Mouse (Mus musculus) c-Kit-positive CD71-positive TER-119-negative erythroid progenitor cells, embryonic 14.5 days (primary cell): ENCODE measurements around the gene Arg2.

Source experiments
- DNase-seq: peaks from one replicate; pipeline ENCODE4 v3.0.0-alpha.2; 2013; ENCODE audit warnings: low read depth

Gene Arg2

DNA sequence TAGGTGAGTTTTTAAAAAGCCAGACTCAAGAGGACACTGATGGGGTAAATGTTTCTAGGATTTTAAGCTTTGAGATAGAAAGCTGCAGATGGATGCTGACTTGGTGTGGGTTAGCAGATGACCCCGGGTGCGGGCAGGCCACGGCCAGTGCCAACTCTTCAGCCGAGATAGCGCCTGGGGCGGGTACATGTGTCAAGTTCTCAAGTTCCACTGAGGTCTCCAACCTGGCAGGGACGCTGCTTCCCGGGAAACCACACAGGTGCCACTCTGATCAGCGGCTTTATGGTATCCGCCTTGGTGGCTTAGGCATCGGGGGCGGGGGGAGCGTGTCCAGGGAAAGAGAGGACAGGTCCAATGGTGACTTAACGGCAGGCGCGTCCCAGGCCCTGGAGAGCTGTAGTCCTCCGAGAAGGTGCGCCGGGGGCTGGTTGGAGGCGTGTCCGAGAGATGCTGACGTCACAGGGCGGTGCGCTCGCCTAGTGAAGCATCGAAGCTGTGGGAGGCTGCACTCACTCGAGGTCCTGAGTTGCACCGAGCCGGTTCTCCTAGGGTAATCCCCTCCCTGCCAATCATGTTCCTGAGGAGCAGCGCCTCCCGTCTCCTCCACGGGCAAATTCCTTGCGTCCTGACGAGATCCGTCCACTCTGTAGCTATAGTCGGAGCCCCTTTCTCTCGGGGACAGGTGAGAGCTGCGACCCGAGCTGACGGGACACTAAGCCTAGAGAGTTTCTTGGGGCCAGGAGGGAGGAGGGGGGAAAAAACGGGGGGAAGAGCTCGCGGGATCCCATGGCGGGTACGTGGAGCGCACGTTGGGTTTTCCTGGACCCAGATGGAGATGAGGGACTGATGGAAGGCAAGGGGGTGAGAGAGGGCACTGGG lies at the start of gene Arg2:
Arg2 (plus strand) TSS at position 479 of the 879 bp plus-strand sequence.
- peak; percentile 56 for DNase-seq

DNA sequence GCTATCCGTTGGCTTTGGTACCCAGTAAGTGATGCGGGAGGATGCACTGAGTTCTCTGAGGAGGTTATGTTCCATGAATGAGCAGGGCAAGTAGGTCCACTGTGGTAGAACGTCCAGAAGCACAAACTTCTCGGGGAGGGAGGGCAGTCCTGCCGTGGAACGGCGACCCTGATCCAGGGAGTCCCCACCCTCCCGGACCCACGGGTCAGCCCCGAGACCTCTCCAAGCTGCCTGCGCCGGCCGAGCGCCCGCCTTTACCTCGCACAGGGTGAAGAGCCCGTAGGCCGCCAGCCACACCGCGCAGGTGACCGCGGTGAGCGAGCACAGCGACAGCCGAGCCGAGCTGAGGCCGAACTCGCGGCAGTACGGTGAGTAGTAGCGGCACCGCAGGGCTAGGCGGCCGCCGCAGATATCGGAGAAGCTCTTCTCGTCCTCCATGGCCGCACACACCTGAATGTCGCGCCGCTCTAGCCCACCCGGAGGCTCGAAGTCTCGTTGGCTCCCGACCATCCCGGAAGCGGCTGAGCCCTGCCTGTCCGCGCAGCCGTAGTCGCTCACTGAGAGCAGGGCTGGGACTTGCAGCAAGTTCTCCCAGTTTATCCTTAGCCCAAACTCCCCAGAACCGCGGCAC lies 41.3 kb upstream of the Arg2 start, which contains the start of gene Pigh:
Pigh (minus strand) TSS at position 470 of the 631 bp plus-strand sequence.
- DNase-seq, result peak; percentile 81

DNA sequence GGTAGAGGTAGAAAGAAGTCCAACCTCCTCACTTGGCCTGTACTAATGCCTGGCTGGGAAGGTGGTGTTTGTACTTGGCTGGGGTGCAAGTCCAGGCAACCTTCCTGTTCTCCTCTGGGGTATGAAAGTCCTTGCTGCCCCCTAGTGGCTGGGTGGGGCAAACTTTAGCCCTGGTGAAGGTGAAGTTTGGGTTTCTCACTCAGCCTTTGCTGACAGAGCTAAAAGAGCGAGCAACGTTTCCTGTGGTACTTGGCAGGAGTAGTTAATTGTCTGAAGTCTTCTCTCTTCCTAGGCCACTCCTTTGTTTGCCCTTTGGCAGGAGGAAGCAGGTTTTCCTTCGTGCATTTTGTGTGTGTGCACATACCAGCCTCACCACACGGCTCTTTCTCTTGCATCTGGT lies 38.0 kb upstream of the Arg2 start:
- peak; percentile 36 for DNase-seq

DNA sequence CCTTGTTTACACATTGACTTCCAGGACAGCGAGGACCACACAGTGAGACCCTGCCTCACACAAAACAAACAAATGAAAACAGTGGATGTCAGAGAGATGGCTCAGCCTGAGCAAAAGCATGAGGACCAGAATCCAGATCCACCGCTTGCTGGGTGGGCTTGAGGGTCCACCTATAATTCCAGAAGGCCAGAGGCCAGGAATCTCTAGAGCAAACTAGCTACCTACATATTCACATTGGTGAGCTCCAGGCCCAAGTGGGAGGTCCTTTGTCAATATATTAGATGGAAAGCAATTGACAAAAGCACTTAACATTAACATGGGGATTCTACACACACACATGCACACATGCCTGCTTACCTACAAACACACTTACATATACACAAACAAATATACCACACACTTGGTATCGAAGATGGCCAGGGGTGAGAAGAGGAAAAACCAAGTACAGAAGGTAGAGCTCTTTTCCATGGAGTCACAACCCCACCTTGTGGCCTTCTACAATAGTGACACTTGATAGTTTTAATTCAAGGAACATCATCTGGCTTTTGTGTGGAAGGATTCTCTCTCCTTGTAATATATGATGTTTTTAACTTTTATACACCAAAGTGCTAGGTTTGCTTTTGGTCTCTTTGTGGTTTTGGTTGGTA lies 33.3 kb upstream of the Arg2 start:
- peak; percentile 30 for DNase-seq

DNA sequence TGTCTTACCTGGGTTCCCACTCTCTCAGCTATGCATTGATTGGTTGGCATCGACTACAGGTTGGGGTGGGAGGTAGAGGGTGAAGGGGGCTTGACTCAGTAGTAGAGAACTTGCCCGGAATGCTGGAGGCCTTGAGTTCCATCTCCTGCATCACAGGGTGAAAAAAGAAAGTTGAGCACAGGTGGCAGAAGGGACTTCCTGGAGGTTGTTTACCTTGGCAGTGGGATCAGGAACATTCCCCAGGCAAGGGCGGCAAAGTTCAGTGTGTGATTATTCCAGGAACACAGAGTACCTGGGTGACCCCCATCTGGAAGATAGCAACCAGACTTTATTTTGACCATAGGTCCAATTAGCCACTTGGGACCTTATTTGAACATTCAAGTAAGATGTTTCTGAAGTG lies 26.8 kb upstream of the Arg2 start:
- DNase-seq, result no peak

DNA sequence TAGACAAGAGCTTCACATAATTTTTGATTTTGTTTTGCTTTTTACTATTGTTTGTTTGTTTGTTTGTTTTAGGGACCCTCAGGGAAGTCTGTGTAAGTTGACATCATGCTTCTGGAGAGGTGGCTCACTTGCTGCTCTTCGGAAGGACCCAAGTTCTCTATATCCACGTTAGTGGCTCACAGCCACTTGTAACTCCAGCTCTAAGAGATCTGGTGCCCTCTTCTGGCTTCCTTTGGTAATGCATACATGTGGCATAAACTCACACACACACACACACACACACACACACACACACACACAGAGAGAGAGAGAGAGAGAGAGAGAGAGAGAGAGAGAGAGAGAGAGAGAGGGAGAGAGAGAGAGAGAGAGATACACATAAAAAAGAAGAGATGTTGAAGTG lies 26.0 kb upstream of the Arg2 start:
- no peak for DNase-seq

DNA sequence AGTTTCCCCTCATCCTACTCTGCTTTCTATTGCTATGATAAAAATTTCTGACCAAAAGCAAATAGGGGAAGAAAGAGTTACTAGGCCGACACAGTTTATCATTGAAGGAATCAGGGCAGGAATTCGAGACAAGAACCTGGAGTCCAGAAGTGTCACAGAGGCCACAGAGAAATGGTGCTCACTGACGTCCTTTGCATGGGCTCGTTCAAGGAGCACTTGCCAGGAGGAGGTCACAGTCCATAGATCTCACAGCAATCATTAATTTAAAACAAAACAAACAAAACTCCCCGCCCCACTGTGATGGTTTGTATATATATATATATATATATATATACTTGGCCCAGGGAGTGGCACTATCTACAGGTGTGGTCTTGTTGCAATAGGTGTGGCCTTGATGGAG lies 25.3 kb upstream of the Arg2 start:
- DNase-seq, result no peak

DNA sequence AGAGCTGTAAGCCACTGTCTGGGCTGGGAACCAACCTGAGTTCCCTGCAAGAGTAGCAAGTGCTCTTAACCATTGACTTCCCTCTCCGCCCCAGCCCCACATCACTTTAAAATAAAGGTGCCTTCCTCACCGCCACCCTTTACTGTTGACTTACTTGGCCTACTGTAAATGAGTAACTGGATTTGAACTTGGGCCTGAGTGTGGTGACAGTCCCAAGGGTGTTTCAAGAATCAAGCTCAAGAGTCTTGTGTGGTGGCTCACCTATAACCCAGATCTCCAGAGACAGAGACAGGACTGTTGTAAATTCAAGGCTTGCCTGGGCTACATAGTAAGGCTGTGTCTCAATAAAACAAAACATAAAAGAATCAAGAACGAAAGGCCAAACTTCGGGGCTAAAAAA lies 11.6 kb upstream of the Arg2 start:
- DNase-seq, result no peak

DNA sequence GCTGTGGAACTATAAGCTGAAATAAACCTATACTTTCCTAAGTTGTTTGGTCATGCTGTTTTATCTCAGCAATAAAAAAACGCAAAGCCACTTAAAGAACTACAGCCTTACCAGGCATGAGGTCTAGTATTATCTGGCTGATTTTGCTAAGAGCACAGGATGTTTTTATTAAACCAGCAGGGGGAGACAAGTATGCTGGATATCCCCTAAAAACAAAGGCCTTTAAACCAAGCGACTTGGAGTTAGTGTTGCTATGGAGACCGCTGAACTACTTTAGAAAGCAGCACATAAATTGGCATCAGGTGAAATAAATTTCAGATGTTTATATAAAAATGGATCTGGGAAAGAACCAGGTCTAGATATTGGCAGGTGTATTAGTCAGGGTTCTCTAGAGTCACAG lies 7.8 kb upstream of the Arg2 start:
- peak; percentile 21 for DNase-seq

DNA sequence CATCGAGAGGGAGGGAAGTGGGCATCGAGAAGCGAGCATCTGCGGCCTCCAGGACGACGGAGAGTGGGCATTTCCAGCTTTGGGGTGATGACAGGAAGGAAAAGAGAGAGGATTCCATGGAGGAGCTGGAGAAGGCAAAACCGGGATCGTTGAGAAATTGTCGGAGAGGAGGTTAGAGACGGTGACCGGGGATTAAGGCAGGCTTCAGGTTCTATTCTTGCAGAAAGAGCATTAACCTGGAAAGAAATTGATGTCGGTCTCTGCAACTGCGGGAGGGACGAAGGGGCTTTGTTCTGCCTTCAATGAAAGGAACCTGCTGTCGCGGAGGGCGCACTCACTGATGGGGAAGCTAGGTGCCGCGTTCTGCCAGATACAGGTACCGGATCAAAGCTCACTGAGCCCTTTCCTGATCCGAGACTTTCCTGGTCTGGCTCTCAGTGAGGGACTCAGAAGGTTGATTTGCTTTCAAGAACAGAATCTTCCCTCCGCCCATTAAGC lies 650 bp downstream of the Arg2 start:
- no peak for DNase-seq

DNA sequence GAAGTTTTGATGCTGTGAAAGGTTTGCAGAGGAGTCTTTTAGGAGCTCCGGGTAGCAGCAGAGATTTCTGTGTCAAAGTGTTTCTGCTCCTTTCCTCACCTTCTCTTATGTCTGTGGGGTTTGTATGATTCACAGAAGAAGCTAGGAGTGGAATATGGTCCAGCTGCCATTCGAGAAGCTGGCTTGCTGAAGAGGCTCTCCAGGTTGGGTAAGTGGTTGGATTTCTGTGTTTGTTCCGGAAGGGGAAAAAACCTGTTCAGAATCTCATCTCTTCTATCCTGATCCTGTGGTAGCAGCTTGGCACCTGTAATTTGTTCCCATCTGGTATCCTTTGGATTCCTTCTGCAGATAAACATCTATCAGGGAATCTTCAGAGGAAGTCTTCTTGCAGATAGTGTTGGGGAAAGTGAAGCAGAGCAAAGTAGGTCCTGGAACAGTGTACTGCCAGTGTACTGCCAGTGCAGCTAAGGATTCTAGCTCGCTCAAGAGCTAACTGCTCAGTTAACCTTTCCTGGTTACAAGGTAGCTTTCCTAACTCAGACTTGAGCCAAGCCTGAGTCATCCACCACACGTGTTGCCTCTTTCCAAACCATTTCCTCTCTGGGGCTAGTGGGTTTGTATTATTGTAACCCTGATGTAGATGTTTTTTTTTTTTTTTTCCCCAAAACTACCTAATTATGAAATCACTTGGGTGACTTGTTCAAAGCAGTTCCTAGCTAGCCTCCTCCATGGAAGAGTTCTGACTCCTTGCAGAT lies 1.3 kb downstream of the Arg2 start:
- no peak for DNase-seq

DNA sequence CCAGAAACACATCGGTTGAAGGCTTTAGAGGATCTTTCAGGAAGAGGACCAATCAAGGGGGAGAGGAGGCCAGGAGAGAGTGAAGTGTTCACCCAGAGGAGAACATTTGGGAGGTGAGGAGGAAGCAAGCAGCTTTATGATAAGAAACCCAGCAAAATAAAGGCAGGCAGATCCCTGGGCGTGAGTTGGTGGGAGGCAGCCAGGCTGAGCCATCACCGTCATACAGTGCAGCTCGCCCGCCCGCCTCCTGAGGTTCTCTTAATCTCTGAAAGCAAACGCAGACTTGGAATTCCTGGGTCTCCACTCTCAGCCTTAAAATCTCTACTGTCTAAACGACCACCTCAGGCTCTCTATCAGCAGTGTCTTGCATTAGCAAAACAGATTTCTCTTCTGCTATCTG lies 4.1 kb downstream of the Arg2 start:
- no peak for DNase-seq

DNA sequence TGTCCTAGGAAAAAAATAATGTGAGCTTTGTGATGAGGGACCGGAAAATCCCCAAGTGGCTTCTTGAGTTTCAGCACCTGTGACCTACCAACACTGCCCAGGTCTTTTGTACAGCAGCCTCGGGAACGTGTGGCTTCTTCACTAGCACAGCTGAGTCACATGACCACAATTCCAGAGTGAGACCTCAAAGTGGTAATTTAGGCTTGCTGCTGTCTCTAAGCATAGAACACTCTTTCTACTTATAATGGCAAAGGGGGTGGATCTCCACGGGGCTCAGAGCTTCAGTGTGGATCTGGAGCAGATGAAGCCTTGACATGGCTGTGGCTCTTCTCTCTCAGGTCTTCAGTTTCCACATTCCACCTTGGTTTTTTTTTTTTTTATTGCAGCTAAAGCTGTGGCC lies 4.5 kb downstream of the Arg2 start:
- no peak for DNase-seq

DNA sequence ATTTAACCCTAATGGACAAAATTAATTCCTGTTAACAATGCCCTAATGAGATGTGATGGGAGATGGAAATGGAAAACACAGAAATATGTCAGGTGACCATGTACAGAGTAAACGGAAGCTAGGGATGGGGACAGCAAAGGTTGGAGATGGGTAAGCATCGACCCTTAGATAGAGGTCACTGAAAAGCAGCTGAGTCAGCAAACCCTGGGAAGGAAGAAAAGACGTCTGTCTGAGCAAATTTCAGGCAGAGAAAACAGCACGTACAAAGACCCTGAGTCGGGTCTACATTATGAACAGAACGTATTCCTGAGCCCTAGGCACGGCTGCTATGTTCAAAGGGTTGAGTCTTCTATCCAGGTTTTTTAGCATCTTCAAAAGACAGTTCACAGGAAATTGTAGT lies 6.4 kb downstream of the Arg2 start:
- no peak for DNase-seq

DNA sequence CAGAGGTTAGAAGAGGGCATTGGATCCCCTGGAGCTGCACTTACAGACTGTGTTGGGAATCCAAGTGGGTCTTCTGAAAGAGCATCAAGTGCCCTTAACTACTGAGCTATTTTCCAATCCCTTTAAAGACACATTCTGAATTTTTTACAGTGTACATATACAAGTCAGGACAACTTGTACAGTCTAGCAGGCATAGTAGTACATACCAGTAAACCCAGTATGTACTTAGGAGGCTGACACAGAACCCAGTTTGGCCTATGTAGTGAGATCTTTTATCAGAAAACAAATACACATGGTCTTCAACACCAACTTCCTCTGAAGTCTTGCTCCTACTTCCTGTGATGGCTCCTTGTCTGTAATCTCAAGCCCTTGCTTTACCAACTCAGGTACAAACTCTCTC lies 8.4 kb downstream of the Arg2 start:
- DNase-seq, result no peak

DNA sequence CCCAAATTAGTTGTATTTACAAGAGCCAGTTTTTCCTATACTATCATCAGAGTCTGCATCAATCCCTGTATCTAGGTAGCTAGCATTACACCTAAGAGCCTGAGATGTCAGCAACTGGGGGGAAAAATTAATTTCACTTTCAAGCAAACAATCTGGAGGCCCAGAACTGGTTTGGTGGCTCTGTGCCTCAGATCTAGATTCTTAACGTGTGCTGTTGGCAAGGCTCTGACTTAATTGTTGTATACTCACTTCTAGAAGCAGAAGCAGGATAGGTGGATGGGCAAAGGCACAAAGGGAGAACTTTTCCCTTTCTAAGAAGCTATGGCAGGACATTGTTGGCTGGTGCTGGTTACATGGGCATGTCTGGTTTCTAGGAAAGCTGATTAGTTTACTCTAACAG lies 8.8 kb downstream of the Arg2 start:
- no peak for DNase-seq

DNA sequence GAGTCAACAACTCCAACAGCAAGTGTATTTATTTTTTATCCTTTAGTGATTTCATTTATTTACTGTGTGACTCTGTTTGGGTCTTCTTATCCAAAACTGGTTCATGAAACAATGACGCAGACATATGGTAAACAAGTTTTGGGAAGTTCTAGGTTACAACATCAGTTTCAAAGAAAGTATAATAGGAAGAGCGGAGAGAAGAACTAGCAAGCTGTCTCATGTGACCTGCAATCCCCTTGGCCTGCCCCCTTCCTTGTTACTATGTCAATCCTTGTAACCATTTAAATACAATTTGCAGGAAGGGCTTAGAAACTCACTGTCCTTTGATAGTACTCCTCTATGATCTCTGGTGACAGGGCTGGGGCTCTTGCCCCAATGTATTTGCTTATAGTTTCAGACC lies 10.2 kb downstream of the Arg2 start:
- no peak for DNase-seq

DNA sequence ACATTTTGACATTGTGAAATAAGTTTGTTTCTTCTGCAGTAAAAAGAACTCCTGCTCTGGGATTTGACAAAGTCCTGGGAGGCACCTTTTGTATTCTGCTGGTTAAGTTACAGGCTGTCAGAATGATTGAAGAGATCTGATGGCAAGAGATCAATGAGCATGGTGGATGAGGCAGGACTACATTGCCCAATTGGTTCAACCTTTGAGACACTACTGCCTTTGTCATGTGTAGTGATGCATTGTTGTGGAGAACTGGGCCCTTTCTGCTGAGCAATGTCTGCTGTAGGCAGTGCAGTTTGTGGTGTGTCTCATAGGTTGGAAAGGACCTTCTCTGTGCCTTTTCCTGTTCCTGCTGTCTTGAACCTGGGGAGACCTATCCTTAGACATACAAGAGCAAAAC lies 10.8 kb downstream of the Arg2 start:
- no peak for DNase-seq

DNA sequence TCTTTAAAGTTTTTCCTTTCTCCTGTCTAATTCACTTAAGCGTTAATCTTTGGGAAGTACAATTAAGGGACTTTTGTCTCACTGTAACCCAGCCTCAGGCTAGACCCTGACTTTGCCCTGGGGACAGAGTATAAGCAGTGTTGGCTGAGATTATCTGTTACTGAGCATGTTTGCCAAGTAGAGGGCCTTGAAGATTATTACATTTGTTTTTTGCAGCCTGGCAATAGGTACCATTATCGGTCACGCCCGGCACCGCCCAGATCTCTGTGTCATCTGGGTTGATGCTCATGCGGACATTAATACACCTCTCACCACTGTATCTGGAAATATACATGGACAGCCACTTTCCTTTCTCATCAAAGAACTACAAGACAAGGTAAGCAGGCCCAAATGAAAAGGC lies 19.1 kb downstream of the Arg2 start:
- no peak for DNase-seq

DNA sequence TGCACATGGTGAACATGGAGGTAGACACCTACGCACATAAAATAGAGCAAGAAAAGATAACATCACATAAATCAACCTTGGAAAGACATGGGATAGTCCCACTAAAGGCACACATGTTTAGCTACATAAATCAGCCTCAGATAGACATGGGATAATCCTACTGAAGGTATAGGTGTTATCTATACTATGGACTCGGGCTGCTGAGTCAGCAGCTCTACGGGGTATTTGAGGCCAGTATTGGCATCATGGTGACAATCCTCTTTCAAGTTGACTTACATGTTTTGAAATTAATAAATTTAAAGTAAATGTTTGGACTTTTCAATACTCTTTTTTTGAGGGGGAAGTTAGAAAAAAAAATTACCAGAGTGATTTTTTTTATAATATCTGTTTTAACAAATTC lies 32.3 kb downstream of the Arg2 start:
- DNase-seq, result no peak

DNA sequence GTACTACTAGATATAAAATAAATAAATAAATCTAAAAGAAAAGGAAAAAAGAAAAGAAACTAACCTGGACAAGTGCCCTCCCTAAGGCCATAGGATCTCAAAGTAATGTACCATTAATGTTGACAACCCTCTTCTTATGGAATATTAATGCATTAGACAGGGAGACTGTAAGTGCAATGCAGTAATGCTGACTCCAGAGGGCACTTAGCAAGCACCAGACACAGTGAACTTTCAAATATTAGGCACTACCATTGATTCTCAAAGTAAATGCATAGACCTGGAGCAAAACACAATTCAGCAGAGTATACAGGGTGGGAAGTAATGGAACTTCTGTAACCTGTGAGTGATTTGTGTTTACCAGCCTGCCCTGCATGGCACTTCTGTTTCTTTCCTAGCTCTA lies 38.6 kb downstream of the Arg2 start:
- DNase-seq, result no peak

DNA sequence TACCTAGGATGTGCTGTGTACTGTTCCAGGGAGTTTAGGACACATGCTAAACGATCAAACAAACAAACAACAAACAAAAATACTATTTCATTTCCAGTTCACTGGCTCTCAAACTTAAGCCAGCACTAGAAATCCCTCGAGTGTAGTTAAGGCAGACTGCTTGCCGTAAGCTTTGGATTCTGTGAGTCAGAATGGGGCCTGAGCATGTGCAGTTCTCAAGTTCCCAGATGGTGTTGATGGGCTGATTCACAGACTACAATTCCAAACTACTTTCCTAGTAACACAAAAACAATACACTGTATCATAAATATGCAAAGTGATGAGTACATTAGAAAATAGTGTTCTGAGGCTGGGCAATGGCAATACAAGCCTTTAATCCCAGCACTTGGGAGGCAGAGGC lies 39.8 kb downstream of the Arg2 start:
- no peak for DNase-seq
